In the genomic region with DNA sequence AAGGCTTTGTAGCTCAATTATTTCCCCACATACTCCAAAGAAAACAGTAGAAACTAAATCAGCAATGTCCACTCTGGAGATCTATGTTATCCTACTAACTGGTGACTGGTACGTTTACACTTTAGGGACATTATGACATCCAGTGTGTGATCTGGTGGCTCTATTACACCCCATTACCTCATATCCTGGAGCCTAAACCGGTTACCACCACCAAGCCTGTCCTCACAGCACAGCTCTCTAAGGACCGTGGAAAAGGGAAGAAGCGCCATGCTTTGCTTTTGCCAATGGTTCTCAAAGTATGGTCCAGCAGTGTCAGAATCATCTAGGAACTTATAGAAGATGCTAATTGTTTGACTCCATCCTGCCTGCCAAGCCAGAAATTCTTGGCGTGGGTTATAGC, we compare ENCODE assay signal across 19 mouse cellular contexts. TPM values are rescaled to one million over a fixed set of nuclear protein-coding genes. Genes with fewer than 3 reads are reported as not detected.
"Had no signal": no experiment of that assay in that cellular context is flagged by ENCODE, and none has a peak within 500 bp of the region (broad histone marks: within the 10 kb centered on the region; RNA-seq: fewer than 3 reads in every experiment).

No protein-coding gene starts in this region.

- DNase-seq: layer of hippocampus, adult 9-11 months had no signal

- H3K27ac ChIP-seq: kidney, postnatal 0 days; layer of hippocampus, adult 2 months; left cerebral cortex, adult 2 months; limb, embryonic 12.5 days; limb, embryonic 15.5 days; liver, embryonic 14.5 days; midbrain, embryonic 10.5 days; neural tube, embryonic 12.5 days; neural tube, embryonic 15.5 days; stomach, postnatal 0 days had no signal

- H3K4me1 ChIP-seq: limb, embryonic 12.5 days; limb, embryonic 15.5 days; midbrain, embryonic 10.5 days; neural tube, embryonic 12.5 days; neural tube, embryonic 15.5 days had no signal

- H3K4me3 ChIP-seq: layer of hippocampus, adult 2 months; left cerebral cortex, adult 2 months; limb, embryonic 12.5 days; limb, embryonic 15.5 days; megakaryocyte, embryonic 14.5 days; midbrain, embryonic 10.5 days; neural tube, embryonic 12.5 days; neural tube, embryonic 15.5 days had no signal

- H3K4me2 ChIP-seq: limb, embryonic 12.5 days; limb, embryonic 15.5 days; liver, embryonic 11.5 days; neural tube, embryonic 12.5 days; neural tube, embryonic 15.5 days had no signal

- H3K36me3 ChIP-seq: limb, embryonic 12.5 days; limb, embryonic 15.5 days; midbrain, embryonic 10.5 days; neural tube, embryonic 12.5 days; neural tube, embryonic 15.5 days had no signal

- H3K27me3 ChIP-seq: neural tube, embryonic 12.5 days; neural tube, embryonic 15.5 days had no signal

- H3K9ac ChIP-seq: limb, embryonic 12.5 days; limb, embryonic 15.5 days; liver, embryonic 14.5 days; liver, postnatal 0 days; neural tube, embryonic 12.5 days; neural tube, embryonic 15.5 days had no signal

- ATAC-seq: intestine, postnatal 0 days; liver, postnatal 0 days; midbrain, embryonic 16.5 days had no signal

- H3K9me3 ChIP-seq: limb, embryonic 12.5 days; limb, embryonic 15.5 days; megakaryocyte, embryonic 14.5 days; midbrain, embryonic 10.5 days; neural tube, embryonic 12.5 days; neural tube, embryonic 15.5 days had no signal

RNA-seq across cellular contexts. Expression of a gene that starts 34.6 kb away (rescaled TPM):
- total RNA-seq: left cerebral cortex, adult 2 months; left cerebral cortex, postnatal 36 days had no signal
- polyA plus RNA-seq: kidney, adult 2 months; large intestine, adult 2 months had no signal
